ENCODE assay signal across 21 mouse cellular contexts in genomic region chr9:51318246-51318645, GRCm38 (mm10). TPM values are rescaled to one million over a fixed set of nuclear protein-coding genes. Genes with fewer than 3 reads are reported as not detected.
"Had no signal": no experiment of that assay in that cellular context is flagged by ENCODE, and none has a peak within 500 bp of the region (broad histone marks: within the 10 kb centered on the region; RNA-seq: fewer than 3 reads in every experiment).

No protein-coding gene starts in this region.

- H3K27ac ChIP-seq: neural tube, embryonic 12.5 days; neural tube, embryonic 13.5 days; neural tube, embryonic 15.5 days; stomach, embryonic 15.5 days; stomach, postnatal 0 days had no signal

- H3K9me3 ChIP-seq: neural tube, embryonic 12.5 days; neural tube, embryonic 13.5 days; neural tube, embryonic 15.5 days; stomach, embryonic 15.5 days had no signal

- H3K4me1 ChIP-seq: neural tube, embryonic 12.5 days; neural tube, embryonic 13.5 days; neural tube, embryonic 15.5 days; stomach, embryonic 15.5 days had no signal

- H3K4me3 ChIP-seq: neural tube, embryonic 12.5 days; neural tube, embryonic 13.5 days; neural tube, embryonic 15.5 days; stomach, embryonic 15.5 days had no signal

- H3K27me3 ChIP-seq: neural tube, embryonic 12.5 days; neural tube, embryonic 13.5 days; neural tube, embryonic 15.5 days; stomach, embryonic 15.5 days had no signal

- H3K4me2 ChIP-seq: neural tube, embryonic 12.5 days; neural tube, embryonic 13.5 days; neural tube, embryonic 15.5 days; stomach, embryonic 15.5 days had no signal

- H3K9ac ChIP-seq: neural tube, embryonic 12.5 days; neural tube, embryonic 13.5 days; neural tube, embryonic 15.5 days; stomach, embryonic 15.5 days had no signal

- DNase-seq: retina, postnatal 1 day; right cerebral cortex, adult 18-20 months; right cerebral cortex, postnatal 14 days; right cerebral cortex, postnatal 25 days; right cerebral cortex, postnatal 4 days; spleen, adult 18-20 months; thymus, adult 18-20 months; thymus, adult 2 months; thymus, postnatal 14 days; thymus, postnatal 25 days; thymus, postnatal 36 days; thymus, postnatal 4 days had no signal

- H3K36me3 ChIP-seq: neural tube, embryonic 12.5 days; neural tube, embryonic 13.5 days; neural tube, embryonic 15.5 days; stomach, embryonic 15.5 days had no signal

RNA-seq across cellular contexts. Expression of gene 1810046K07Rik, which starts 10.5 kb away (rescaled TPM):
- total RNA-seq: neutrophil, adult 5-6 weeks had no signal
- polyA plus RNA-seq: neural tube, embryonic 11.5 days; neural tube, embryonic 12.5 days; neural tube, embryonic 13.5 days; neural tube, embryonic 14.5 days; neural tube, embryonic 15.5 days; urinary bladder, adult 2 months had no signal

RNA-seq across cellular contexts. Expression of gene Colca2, which starts 39.9 kb away (rescaled TPM):
- total RNA-seq: neutrophil, adult 5-6 weeks had no signal
